Comparison of ENCODE assay signal across 10 mouse cellular contexts in genomic region chr14:25454066-25454760, GRCm38 (mm10). TPM values are rescaled to one million over a fixed set of nuclear protein-coding genes. Genes with fewer than 3 reads are reported as not detected.
A peak's percentile ranks its signal among the peaks of the same experiment; 100 is the strongest.
DNase-seq lines count a peak whose midpoint lies in the region; ATAC-seq lines count a peak whose summit lies in the region.
"Had no signal": no experiment of that assay in that cellular context is flagged by ENCODE, and none has a peak within 500 bp of the region (broad histone marks: within the 10 kb centered on the region; RNA-seq: fewer than 3 reads in every experiment).

No protein-coding gene starts in this region.

- no peak for DNase-seq in heart, embryonic 10.5 days (ENCODE audit: low spot score)
- DNase-seq in urinary bladder, postnatal 14 days (ENCODE audit: low spot score), result peak; percentile 50
- no peak for DNase-seq in urinary bladder, postnatal 10 days (ENCODE audit: low spot score)
- no peak for DNase-seq in gastrocnemius, postnatal 14 days
- DNase-seq in urinary bladder, adult 18-20 months (ENCODE audit: low spot score in 2 of 2), result no peak
- DNase-seq: adrenal gland, postnatal 25 days had no signal

- H3K27ac ChIP-seq in heart, embryonic 10.5 days, result peak overlapping the region; percentile 52; the same call in 1 of the 2 replicates
- no peak overlapping the region for H3K27ac ChIP-seq in heart, embryonic 11.5 days (ENCODE audit: low read depth, low read length)
- H3K27ac ChIP-seq in kidney, embryonic 16.5 days (ENCODE audit: low read length), result peak overlapping the region; percentile 11
- no peak overlapping the region for H3K27ac ChIP-seq in neural tube, embryonic 15.5 days (replicated peaks)
- H3K27ac ChIP-seq: embryonic facial prominence, embryonic 12.5 days had no signal

- H3K36me3 ChIP-seq in heart, embryonic 10.5 days, result no peaks in the 10 kb centered on the region
- H3K36me3 ChIP-seq in heart, embryonic 11.5 days (ENCODE audit: control insufficient read depth, insufficient read depth, low read length), result no peaks in the 10 kb centered on the region
- H3K36me3 ChIP-seq in kidney, embryonic 16.5 days (ENCODE audit: insufficient read depth, low read length), result no peaks in the 10 kb centered on the region
- H3K36me3 ChIP-seq in neural tube, embryonic 15.5 days, result no peaks in the 10 kb centered on the region
- H3K36me3 ChIP-seq: embryonic facial prominence, embryonic 12.5 days had no signal

- no peaks in the 10 kb centered on the region for H3K9me3 ChIP-seq in heart, embryonic 10.5 days
- H3K9me3 ChIP-seq in heart, embryonic 11.5 days (replicated peaks; ENCODE audit: control insufficient read depth, low read length), result no peaks in the 10 kb centered on the region
- H3K9me3 ChIP-seq in kidney, embryonic 16.5 days (ENCODE audit: low read length), result no peaks in the 10 kb centered on the region
- H3K9me3 ChIP-seq in neural tube, embryonic 15.5 days (replicated peaks), result no peaks in the 10 kb centered on the region
- H3K9me3 ChIP-seq: embryonic facial prominence, embryonic 12.5 days had no signal

- whole genome bisulfite sequencing in heart, embryonic 10.5 days, result 79% methylated on average over 12 of the region's 12 CpGs
- 75% methylated on average over 12 of the region's 12 CpGs for WGBS in heart, embryonic 11.5 days (ENCODE audit: insufficient replicate concordance)
- WGBS in kidney, embryonic 16.5 days, result 76% methylated on average over 12 of the region's 12 CpGs
- 83% methylated on average over 12 of the region's 12 CpGs for WGBS in neural tube, embryonic 15.5 days

- no peak overlapping the region for H3K4me2 ChIP-seq in heart, embryonic 11.5 days
- no peak overlapping the region for H3K4me2 ChIP-seq in kidney, embryonic 16.5 days (replicated peaks; ENCODE audit: low read depth, low read length)
- H3K4me2 ChIP-seq in neural tube, embryonic 15.5 days, result no peak overlapping the region
- H3K4me2 ChIP-seq: embryonic facial prominence, embryonic 12.5 days had no signal

- H3K4me1 ChIP-seq in heart, embryonic 10.5 days, result peaks cover 88% of the 10 kb centered on the region
- H3K4me1 ChIP-seq in heart, embryonic 11.5 days (ENCODE audit: control insufficient read depth, insufficient read depth, low read length), result peaks cover 55% of the 10 kb centered on the region
- H3K4me1 ChIP-seq in kidney, embryonic 16.5 days (ENCODE audit: insufficient read depth, low read length), result peaks cover 65% of the 10 kb centered on the region
- peaks cover 30% of the 10 kb centered on the region for H3K4me1 ChIP-seq in neural tube, embryonic 15.5 days

- no peaks in the 10 kb centered on the region for H3K27me3 ChIP-seq in heart, embryonic 10.5 days (ENCODE audit: insufficient read depth, poor library complexity, severe bottlenecking)
- H3K27me3 ChIP-seq in heart, embryonic 11.5 days (ENCODE audit: control insufficient read depth, insufficient read depth, low read length), result no peaks in the 10 kb centered on the region
- no peaks in the 10 kb centered on the region for H3K27me3 ChIP-seq in kidney, embryonic 16.5 days (ENCODE audit: insufficient read depth, low read length)
- H3K27me3 ChIP-seq in neural tube, embryonic 15.5 days (replicated peaks), result no peaks in the 10 kb centered on the region
- H3K27me3 ChIP-seq: embryonic facial prominence, embryonic 12.5 days had no signal

- ATAC-seq in heart, embryonic 11.5 days (replicated peaks; ENCODE audit: insufficient number of reproducible peaks, low FRiP score, low TSS enrichment), result no peak
- no peak for ATAC-seq in kidney, embryonic 16.5 days (ENCODE audit: low FRiP score, low TSS enrichment)
- no peak for ATAC-seq in neural tube, embryonic 15.5 days (ENCODE audit: low FRiP score)

- intact Hi-C loops in gastrocnemius, postnatal 14 days (cut with DNase I; ENCODE audit: low total_unique reads), result loop anchor here (5.0 to 10.0 kb wide), 2 partner anchors 67 to 339 kb away; no protein-coding TSS in a partner anchor

- H3K9ac ChIP-seq in heart, embryonic 11.5 days (ENCODE audit: low read depth, low read length), result no peak overlapping the region
- H3K9ac ChIP-seq in kidney, embryonic 16.5 days (replicated peaks; ENCODE audit: low read length), result 0 out of 2 replicates have a peak overlapping the region, but pooled peaks have one; percentile 19
- no peak overlapping the region for H3K9ac ChIP-seq in neural tube, embryonic 15.5 days (replicated peaks)
- H3K9ac ChIP-seq: embryonic facial prominence, embryonic 12.5 days had no signal

- H3K4me3 ChIP-seq in heart, embryonic 10.5 days, result no peak overlapping the region
- no peak overlapping the region for H3K4me3 ChIP-seq in heart, embryonic 11.5 days (ENCODE audit: low read depth, low read length)
- H3K4me3 ChIP-seq in kidney, embryonic 16.5 days (ENCODE audit: low read length), result no peak overlapping the region
- H3K4me3 ChIP-seq in neural tube, embryonic 15.5 days (replicated peaks), result no peak overlapping the region
- H3K4me3 ChIP-seq: embryonic facial prominence, embryonic 12.5 days had no signal

RNA-seq across cellular contexts. Expression of gene Zmiz1, which starts 4.8 kb away (rescaled TPM):
- polyA plus RNA-seq in heart, embryonic 10.5 days (2016; fragmentation: Nextera tagmentation; extraction: Ambion mirVana), result 38.1 and 45.8 TPM in 2 replicates
- polyA plus RNA-seq in heart, embryonic 11.5 days (2014; fragmentation: Nextera tagmentation; extraction: Ambion mirVana), result 34.9 and 36.2 TPM in 2 replicates
- polyA plus RNA-seq in kidney, embryonic 16.5 days (2015; fragmentation: Nextera tagmentation; extraction: Ambion mirVana), result 36.0 and 46.6 TPM in 2 replicates
- total RNA-seq in gastrocnemius, postnatal 14 days (2021), result 10 to 100 TPM; 30.3 to 36.0 TPM
- 51.1 and 54.7 TPM in 2 replicates for polyA plus RNA-seq in neural tube, embryonic 15.5 days (2015; fragmentation: Nextera tagmentation; extraction: Ambion mirVana)

Comparison
In these comparisons a context has a peak if more than half of its experiments do, and no peak if none do; other contexts are left out.
1. H3K27ac ChIP-seq: peak in heart, embryonic 10.5 days (single experiment) and kidney, embryonic 16.5 days (single experiment); none in heart, embryonic 11.5 days (single experiment) and neural tube, embryonic 15.5 days (single experiment).